Mouse (Mus musculus) heart, adult 2 months (tissue): ENCODE measurements at regions not wholly inside any gene's neighbourhood (a gene's known extent, or its start where the extent isn't known, plus 50 kb on each side); places are given as distances from the start of the nearest gene placed in this dataset.

ENCODE experiments used
- DNase-seq, 2 experiments: peaks; one replicate each; pipeline ENCODE4 v3.0.0; 2021
- H3K27ac ChIP-seq: fragments of 200-600 bp; 2 replicates; pipeline ENCODE4 v1.8.1; 2022
- H3K27me3 ChIP-seq: fragments of 200-500 bp; 2 replicates; pipeline ENCODE4 v1.6.1; 2012; ENCODE audit warnings: mild to moderate bottlenecking, low read length, inconsistent platforms, mixed read lengths; ENCODE audit not compliant: control insufficient read depth, insufficient read depth
- H3K36me3 ChIP-seq: fragments of 200-500 bp; 2 replicates; pipeline ENCODE4 v1.6.1; 2012; ENCODE audit warnings: low read length, inconsistent platforms; ENCODE audit not compliant: control insufficient read depth, insufficient read depth
- H3K4me1 ChIP-seq: fragments of 200-500 bp; 2 replicates; pipeline ENCODE4 v1.6.1; 2011; ENCODE audit warnings: low read length; ENCODE audit not compliant: control insufficient read depth, insufficient read depth
- H3K4me3 ChIP-seq: fragments of 200-600 bp; 2 replicates; pipeline ENCODE4 v1.8.1; 2022
- H3K79me2 ChIP-seq: fragments of 200-500 bp; replicated peaks from 2 replicates; pipeline ENCODE4 v1.6.1; 2012; ENCODE audit warnings: mild to moderate bottlenecking, inconsistent platforms, low read length, moderate library complexity, mixed read lengths; ENCODE audit not compliant: control insufficient read depth, insufficient read depth
- H3K9ac ChIP-seq: fragments of 200-500 bp; 2 replicates; pipeline ENCODE4 v1.6.1; 2012; ENCODE audit warnings: low read depth, mild to moderate bottlenecking, control low read depth, inconsistent platforms, low read length, mixed read lengths
- CTCF ChIP-seq: fragments of 200-600 bp; IDR thresholded peaks from 2 replicates; pipeline ENCODE4 v1.8.1; 2022; ENCODE audit warnings: antibody characterized with exemption, mild to moderate bottlenecking, moderate library complexity
- EP300 ChIP-seq: fragments of 200-500 bp; IDR thresholded peaks from 2 replicates; pipeline ENCODE4 v1.6.1; 2011; ENCODE audit warnings: low read depth, low read length, control low read depth; ENCODE audit not compliant: insufficient read depth
- POLR2A ChIP-seq: fragments of 200-500 bp; IDR thresholded peaks from 2 replicates; pipeline ENCODE4 v1.6.1; 2011; ENCODE audit warnings: mild to moderate bottlenecking, low read depth, low read length, control low read depth; ENCODE audit not compliant: insufficient read depth
- WGBS: fragments of 180-500 bp; shearing (Covaris S2); methylation state at CpG from one replicate; pipeline ENCODE4 v1.1.7; 2018; 5-methylcytosine and 5-hydroxymethylcytosine counted together
- intact Hi-C: fragments of 180-260 bp; cut with DNase I; formaldehyde crosslinking; loops from one replicate; pipeline ENCODE4 v1.15.1; 2025

DNA sequence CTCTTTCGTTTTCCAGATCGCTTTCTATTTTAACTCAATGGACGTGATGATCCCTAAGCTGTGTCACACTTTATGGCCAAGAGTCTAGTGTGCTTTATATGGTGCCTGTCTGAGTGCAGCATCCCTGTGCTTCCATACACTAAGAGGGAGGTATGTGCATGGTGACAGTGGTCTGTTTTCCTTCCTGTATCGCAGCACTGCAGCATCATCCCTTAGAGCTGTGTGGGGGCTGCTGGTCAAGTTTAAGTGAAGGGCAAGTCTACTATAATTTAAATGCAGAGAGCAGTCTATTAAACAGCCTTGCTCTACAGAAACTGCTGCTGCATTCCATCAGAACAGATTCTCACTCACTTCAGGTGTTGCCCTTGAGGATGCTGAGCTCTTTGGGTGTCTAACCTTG, 213.8 kb upstream of the Sel1l start:
- Histone ChIP-seq H3K4me3 (no peak overlapping the region), H3K79me2 (no peaks in the 10 kb centered on the region), H3K27ac (no peak overlapping the region), H3K27me3 (no peaks in the 10 kb centered on the region), H3K9ac (no peak overlapping the region), H3K4me1 (no peaks in the 10 kb centered on the region), H3K36me3 (no peaks in the 10 kb centered on the region)
- no peak for TF ChIP-seq EP300
- no peak for TF ChIP-seq POLR2A
- TF ChIP-seq CTCF: no peak
- 71% methylated on average over 4 of the region's 4 CpGs for WGBS
- DNase-seq: no peak
- intact Hi-C loops: no loop called here

DNA sequence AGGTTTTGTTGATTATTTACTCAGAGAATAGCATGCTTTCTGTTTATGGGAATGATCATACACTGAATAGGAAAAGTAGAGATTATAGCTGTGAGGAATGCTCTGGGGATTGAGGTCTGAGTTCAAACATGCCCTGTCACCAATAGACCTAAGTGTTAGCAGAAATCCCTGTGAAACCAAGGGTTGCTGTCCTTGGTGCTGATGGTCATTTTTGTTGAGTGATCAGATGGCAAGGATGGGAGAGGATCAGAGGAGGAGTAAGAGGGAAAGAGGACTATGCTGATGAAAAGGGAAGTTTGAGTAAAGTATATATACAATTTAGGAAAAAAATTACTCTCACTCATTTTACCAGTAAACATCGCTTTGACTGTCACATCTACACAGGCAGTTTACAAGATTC, 191.5 kb upstream of the Sel1l start:
- 62% methylated on average over 1 of the region's 1 CpGs for WGBS
- no peak overlapping the region for H3K4me3 ChIP-seq
- DNase-seq: no peak
- H3K27me3 ChIP-seq: no peaks in the 10 kb centered on the region
- H3K9ac ChIP-seq: no peak overlapping the region
- H3K79me2 ChIP-seq: no peaks in the 10 kb centered on the region
- no peaks in the 10 kb centered on the region for H3K36me3 ChIP-seq
- H3K27ac ChIP-seq: no peak overlapping the region
- no peaks in the 10 kb centered on the region for H3K4me1 ChIP-seq
- intact Hi-C loops: no loop called here
- TF ChIP-seq POLR2A (no peak), CTCF (no peak), EP300 (no peak)

DNA sequence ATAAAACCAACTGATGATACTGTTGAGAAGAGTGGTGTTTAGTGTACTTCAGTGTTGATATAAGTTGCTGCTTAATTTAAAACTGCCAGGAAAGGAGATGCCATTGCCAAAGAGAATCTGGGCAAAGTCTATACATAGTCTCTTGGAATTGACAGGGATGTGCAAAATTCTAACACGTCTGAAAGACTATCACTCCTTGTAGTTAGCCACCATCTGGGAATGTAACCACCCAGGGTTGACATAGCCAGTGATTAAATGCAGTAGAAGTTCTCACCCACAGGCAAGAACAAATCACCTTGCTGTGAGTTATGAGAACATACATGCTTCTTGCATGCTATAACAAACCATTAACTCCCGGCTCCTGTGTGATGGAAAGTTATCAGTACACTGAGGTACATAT, 180.2 kb upstream of the Sel1l start:
- Histone ChIP-seq H3K27me3 (no peaks in the 10 kb centered on the region), H3K4me1 (no peaks in the 10 kb centered on the region), H3K27ac (no peak overlapping the region), H3K9ac (no peak overlapping the region), H3K36me3 (no peaks in the 10 kb centered on the region), H3K79me2 (no peaks in the 10 kb centered on the region), H3K4me3 (no peak overlapping the region)
- no peak for TF ChIP-seq POLR2A
- TF ChIP-seq CTCF: no peak
- no peak for TF ChIP-seq EP300
- intact Hi-C loops: no loop called here
- WGBS: 59% methylated on average over 2 of the region's 2 CpGs
- DNase-seq: no peak

DNA sequence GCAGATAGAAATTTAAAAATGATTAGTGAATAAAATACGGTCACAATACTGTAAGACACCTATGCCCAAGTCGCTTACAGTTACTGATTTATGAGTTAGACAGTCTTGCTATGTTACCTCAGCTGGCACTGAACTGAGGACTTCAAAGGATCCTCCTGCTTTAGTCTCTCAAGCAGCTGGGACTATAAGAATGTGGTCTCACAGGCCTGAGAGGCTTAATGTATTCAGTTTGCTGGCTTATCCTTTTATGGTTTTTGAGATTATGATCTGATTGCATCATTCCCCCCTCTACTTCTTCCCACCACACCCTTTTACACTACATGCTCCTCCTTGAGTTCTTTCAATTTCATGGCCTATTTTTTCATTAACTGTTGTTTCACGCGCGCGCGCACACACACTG, 179.4 kb upstream of the Sel1l start:
- 93% methylated on average over 7 of the region's 7 CpGs for WGBS
- Histone ChIP-seq H3K27ac (no peak overlapping the region), H3K4me3 (no peak overlapping the region), H3K36me3 (no peaks in the 10 kb centered on the region), H3K79me2 (no peaks in the 10 kb centered on the region), H3K9ac (no peak overlapping the region), H3K27me3 (no peaks in the 10 kb centered on the region), H3K4me1 (no peaks in the 10 kb centered on the region)
- DNase-seq: no peak
- TF ChIP-seq POLR2A: no peak
- intact Hi-C loops: no loop called here

DNA sequence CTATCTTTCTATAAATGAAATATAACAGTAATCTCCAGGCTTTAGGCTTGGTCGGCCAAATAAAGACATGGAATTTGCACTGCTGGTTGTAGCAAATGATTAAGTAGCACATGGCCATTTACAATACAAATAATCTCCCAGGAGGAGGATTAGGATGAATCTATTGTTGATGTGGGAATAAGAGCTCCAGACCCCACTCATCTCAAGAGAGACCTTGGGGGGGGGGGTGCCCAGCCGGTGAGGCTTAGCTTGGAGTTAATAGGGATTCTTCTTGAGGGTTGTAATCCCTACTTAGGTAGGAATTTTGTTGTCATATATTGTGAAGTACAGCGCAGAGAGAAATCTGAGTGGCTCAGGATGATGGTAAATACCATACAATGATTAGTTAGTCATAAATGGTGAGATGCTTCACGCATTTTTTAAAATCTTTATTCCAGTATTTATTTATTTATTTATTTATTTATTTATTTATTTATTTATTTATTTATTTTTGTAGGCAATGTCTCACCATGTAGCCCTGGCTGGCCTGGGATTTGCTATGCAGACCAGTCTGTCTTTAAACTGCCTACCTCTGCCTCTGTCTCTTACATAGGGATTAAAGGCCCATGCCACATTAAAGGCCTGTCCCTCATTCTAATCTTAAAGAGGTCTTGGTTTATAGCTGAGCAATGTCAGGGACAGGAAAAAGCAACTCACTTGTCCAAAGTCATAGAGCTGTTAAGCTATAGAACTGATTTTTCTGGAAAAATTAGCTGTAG, 175.7 kb upstream of the Sel1l start:
- Histone ChIP-seq H3K79me2 (no peaks in the 10 kb centered on the region), H3K4me3 (no peak overlapping the region), H3K27me3 (no peaks in the 10 kb centered on the region), H3K27ac (no peak overlapping the region), H3K36me3 (no peaks in the 10 kb centered on the region), H3K4me1 (no peaks in the 10 kb centered on the region), H3K9ac (no peak overlapping the region)
- no peak for DNase-seq
- no peak for TF ChIP-seq POLR2A
- no peak for TF ChIP-seq EP300
- intact Hi-C loops: no loop called here
- 78% methylated on average over 4 of the region's 4 CpGs for WGBS

DNA sequence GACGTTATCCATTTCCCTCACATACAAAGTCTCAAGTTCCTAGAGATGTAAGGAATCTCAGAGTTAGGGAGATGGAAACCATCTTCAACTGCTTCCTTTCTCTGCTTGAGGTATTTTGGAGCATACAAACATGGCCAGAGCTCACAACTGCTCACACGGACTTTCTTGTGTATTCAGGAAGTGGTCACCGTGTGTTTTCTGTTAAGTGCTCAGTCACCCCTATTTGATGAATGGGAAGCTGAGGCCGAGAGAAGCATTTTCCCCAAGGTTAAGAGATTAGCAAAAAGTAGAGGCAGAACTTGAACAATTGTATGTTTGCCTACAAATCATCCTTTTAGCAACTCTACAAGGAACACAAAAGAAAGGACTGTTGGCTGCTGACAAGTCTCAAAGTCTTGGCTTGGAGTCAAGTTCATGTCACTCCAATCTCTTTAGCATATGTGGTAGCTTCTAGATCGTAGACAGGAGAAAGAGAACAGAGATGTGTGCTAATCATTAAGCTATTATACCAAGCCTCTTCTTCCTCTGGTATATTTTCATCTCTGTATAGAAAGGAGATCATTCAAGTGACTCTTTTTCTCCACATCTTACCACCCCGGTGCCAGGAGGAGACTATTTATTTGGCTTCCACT, 170.8 kb upstream of the Sel1l start:
- Histone ChIP-seq H3K9ac (no peak overlapping the region), H3K79me2 (no peaks in the 10 kb centered on the region), H3K4me1 (no peaks in the 10 kb centered on the region), H3K36me3 (no peaks in the 10 kb centered on the region), H3K27me3 (no peaks in the 10 kb centered on the region), H3K4me3 (no peak overlapping the region), H3K27ac (no peak overlapping the region)
- intact Hi-C loops: no loop called here
- no peak for TF ChIP-seq POLR2A
- TF ChIP-seq EP300: no peak
- no peak for TF ChIP-seq CTCF
- no peak for DNase-seq
- WGBS: 27% methylated on average over 6 of the region's 6 CpGs
